Mouse (Mus musculus) intestine, postnatal 0 days (tissue): ENCODE results near the gene Iqcd. TPM values are rescaled to one million over a fixed set of nuclear protein-coding genes. Genes with fewer than 3 reads are reported as not detected.

Experiments used
- ATAC-seq: fragments of 200-750 bp; cut with Nextera tagmentation; 2 replicates; pipeline ENCODE4 v1.8.0; 2017; ENCODE audit warnings: mild to moderate bottlenecking, moderate TSS enrichment, moderate library complexity
- H3K27ac ChIP-seq: fragments of 300-500 bp; sonication (generic); 2 replicates; pipeline ENCODE4 v1.5.1; 2014; ENCODE audit warnings: mild to moderate bottlenecking, low read depth, low read length, moderate library complexity
- H3K27me3 ChIP-seq: fragments of 300-500 bp; sonication (generic); replicated peaks from 2 replicates; pipeline ENCODE4 v1.6.1; 2014; ENCODE audit warnings: low read length, mixed read lengths; ENCODE audit not compliant: control insufficient read depth, insufficient read depth
- H3K36me3 ChIP-seq: fragments of 300-500 bp; sonication (generic); 2 replicates; pipeline ENCODE4 v1.6.1; 2014; ENCODE audit warnings: mild to moderate bottlenecking, moderate library complexity; ENCODE audit not compliant: control insufficient read depth, insufficient read depth
- H3K4me1 ChIP-seq: fragments of 300-500 bp; sonication (generic); replicated peaks from 2 replicates; pipeline ENCODE4 v1.6.1; 2014; ENCODE audit warnings: antibody characterized with exemption, low read length, mixed read lengths; ENCODE audit not compliant: control insufficient read depth, insufficient read depth
- H3K4me2 ChIP-seq: fragments of 300-500 bp; sonication (generic); replicated peaks from 2 replicates; pipeline ENCODE4 v1.6.1; 2014; ENCODE audit warnings: low read depth, mild to moderate bottlenecking, moderate library complexity
- H3K4me3 ChIP-seq: fragments of 300-500 bp; sonication (generic); 2 replicates; pipeline ENCODE4 v1.5.1; 2014; ENCODE audit warnings: low read depth, low read length
- H3K9ac ChIP-seq: fragments of 300-500 bp; sonication (generic); 2 replicates; pipeline ENCODE4 v1.6.1; 2014; ENCODE audit warnings: mild to moderate bottlenecking, low read depth, low read length
- H3K9me3 ChIP-seq: fragments of 300-500 bp; sonication (generic); 2 replicates; pipeline ENCODE4 v1.6.1; 2016; ENCODE audit warnings: mixed run types; ENCODE audit not compliant: control insufficient read depth
- CTCF ChIP-seq: sonication (generic); IDR thresholded peaks from 2 replicates; pipeline ENCODE4 v1.5.1; 2016; ENCODE audit warnings: low read depth, mild to moderate bottlenecking, control low read depth, antibody characterized with exemption, moderate library complexity
- WGBS: fragments of 180-500 bp; shearing (Covaris S2); extraction: QIAGEN DNeasy Blood & Tissue Kit; methylation state at CpG from one replicate; pipeline ENCODE4 v1.1.7; 2014; 5-methylcytosine and 5-hydroxymethylcytosine counted together
- polyA plus RNA-seq: library from polyadenylated mRNA; unstranded; fragments of >200 nt; fragmentation: Nextera tagmentation; extraction: Ambion mirVana; gene quantifications from 2 replicates; pipeline ENCODE4 v1.2.1, GENCODE M21; 2015

Gene Iqcd
- polyA plus RNA-seq, 1 experiment from 2014 or later: 0.47 TPM

- WGBS: 5% methylated on average over 10 of the region's 10 CpGs
- H3K27ac ChIP-seq: no peak overlapping the region
Observed at GRCm38 (mm10) chr5:120605241-120605661, 16.4 kb downstream of the Iqcd start.

DNA sequence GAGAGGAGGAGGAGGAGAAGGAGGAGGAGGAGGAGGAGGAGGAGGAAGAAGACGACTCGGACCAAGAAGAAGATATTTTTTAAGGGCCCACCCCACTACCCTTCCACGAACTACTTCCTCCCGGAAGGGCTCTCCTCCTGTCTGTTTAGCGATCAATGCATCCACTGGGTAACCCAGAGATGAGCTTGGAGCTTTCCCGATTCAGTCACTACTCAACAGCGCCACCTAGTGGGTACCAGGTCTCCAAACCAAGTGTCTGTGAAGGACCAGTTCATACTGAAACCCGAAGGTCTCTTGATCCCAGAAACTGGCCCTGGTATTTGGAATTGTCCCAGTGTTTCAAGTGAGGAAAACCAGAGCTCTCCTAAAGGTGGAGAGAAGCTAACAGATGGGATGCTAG, 16.9 kb downstream of the Iqcd start:
- H3K9ac ChIP-seq: no peak overlapping the region
- peaks cover 9% of the 10 kb centered on the region; the same call in 1 of the 2 replicates for H3K36me3 ChIP-seq
- WGBS: under 1% methylated on average over 8 of the region's 8 CpGs
- no peaks in the 10 kb centered on the region for H3K9me3 ChIP-seq
- ATAC-seq: peak; percentile 60
- no peaks in the 10 kb centered on the region for H3K4me1 ChIP-seq
- H3K27ac ChIP-seq: no peak overlapping the region
- peak; percentile 95 for TF ChIP-seq CTCF
- no peaks in the 10 kb centered on the region for H3K27me3 ChIP-seq
- H3K4me2 ChIP-seq: peak overlapping the region; percentile 62
- peak overlapping the region; percentile 27 for H3K4me3 ChIP-seq

More at GRCm38 (mm10) chr5:120605241-120605661, 16.4 kb downstream of the Iqcd start:
- no peaks in the 10 kb centered on the region for H3K27me3 ChIP-seq
- peaks cover 9% of the 10 kb centered on the region; the same call in 1 of the 2 replicates for H3K36me3 ChIP-seq
- H3K4me1 ChIP-seq: no peaks in the 10 kb centered on the region
- H3K9ac ChIP-seq: peak overlapping the region; percentile 11; the same call in 1 of the 2 replicates
- H3K4me3 ChIP-seq: peak overlapping the region; percentile 27
- ATAC-seq: no peak
- no peaks in the 10 kb centered on the region for H3K9me3 ChIP-seq
- no peak for TF ChIP-seq CTCF
- peak overlapping the region; percentile 62 for H3K4me2 ChIP-seq

GRCm38 (mm10) chr5:120606590-120607200, 17.9 kb downstream of the Iqcd start:
- Histone ChIP-seq H3K4me2 (no peak overlapping the region), H3K9me3 (no peaks in the 10 kb centered on the region), H3K27me3 (no peaks in the 10 kb centered on the region), H3K4me3 (no peak overlapping the region), H3K36me3 (peaks cover 9% of the 10 kb centered on the region; the same call in 1 of the 2 replicates), H3K27ac (no peak overlapping the region), H3K9ac (no peak overlapping the region), H3K4me1 (no peaks in the 10 kb centered on the region)
- no peak for ATAC-seq
- no peak for TF ChIP-seq CTCF
- 75% methylated on average over 25 of the region's 25 CpGs for WGBS

DNA sequence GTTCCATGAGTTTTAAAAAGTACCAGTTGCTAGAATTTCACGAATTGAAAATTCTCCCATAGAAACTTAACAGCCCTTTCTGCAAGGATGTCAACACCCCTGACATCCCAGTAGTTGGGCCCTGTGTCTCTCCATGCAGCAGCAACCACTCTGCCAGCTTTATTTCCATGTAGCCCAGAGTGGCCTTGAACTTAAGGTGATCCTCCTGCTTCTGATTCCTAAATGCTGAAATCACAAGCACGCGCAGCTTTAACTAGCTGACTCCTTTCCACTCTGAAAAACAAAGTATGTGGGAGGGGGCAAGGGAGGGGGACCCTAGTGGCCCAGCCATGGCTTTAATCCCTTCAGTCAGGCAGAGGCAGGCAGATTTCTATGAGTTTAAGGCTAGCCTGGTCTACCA, 18.5 kb downstream of the Iqcd start:
- peaks cover 9% of the 10 kb centered on the region; the same call in 1 of the 2 replicates for H3K36me3 ChIP-seq
- WGBS: 81% methylated on average over 3 of the region's 3 CpGs
- TF ChIP-seq CTCF: no peak

GRCm38 (mm10) chr5:120609246-120609775, 20.5 kb downstream of the Iqcd start:
- no peak for ATAC-seq
- Histone ChIP-seq H3K4me1 (no peaks in the 10 kb centered on the region), H3K27me3 (no peaks in the 10 kb centered on the region), H3K9me3 (no peaks in the 10 kb centered on the region), H3K27ac (no peak overlapping the region), H3K9ac (no peak overlapping the region), H3K4me2 (no peak overlapping the region), H3K36me3 (peaks cover 9% of the 10 kb centered on the region; the same call in 1 of the 2 replicates), H3K4me3 (no peak overlapping the region)
- TF ChIP-seq CTCF: no peak
- 84% methylated on average over 16 of the region's 16 CpGs for WGBS

More for the DNA sequence above, 18.5 kb downstream of the Iqcd start:
- Histone ChIP-seq H3K9me3 (no peaks in the 10 kb centered on the region), H3K4me2 (no peak overlapping the region), H3K9ac (no peak overlapping the region), H3K27ac (no peak overlapping the region), H3K4me1 (no peaks in the 10 kb centered on the region), H3K4me3 (no peak overlapping the region), H3K27me3 (no peaks in the 10 kb centered on the region)
- no peak for ATAC-seq

DNA sequence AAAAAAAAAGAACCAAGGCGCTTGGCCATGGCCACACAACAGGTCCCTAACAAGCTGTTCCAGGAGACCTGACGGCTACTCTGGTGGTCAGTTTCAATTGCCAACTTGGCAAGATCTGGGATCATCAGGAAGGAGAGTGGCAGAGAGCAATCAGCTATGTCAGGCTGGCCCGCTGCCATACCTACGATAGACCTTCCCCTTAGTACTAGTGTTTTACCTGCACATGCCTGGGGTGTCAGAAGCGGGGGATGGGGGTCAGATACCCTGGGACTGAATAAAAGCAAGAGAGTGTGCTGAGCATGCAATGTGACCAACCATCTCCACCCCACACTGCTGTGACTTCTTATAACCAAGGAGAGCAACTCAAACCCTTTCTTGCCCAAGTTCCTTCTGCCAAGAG, 22.1 kb downstream of the Iqcd start:
- H3K4me3 ChIP-seq: no peak overlapping the region; the same call in 1 of the 2 replicates
- H3K36me3 ChIP-seq: peaks cover 9% of the 10 kb centered on the region; the same call in 1 of the 2 replicates
- H3K27ac ChIP-seq: no peak overlapping the region
- H3K4me1 ChIP-seq: no peaks in the 10 kb centered on the region
- ATAC-seq: no peak
- no peaks in the 10 kb centered on the region for H3K9me3 ChIP-seq
- 84% methylated on average over 5 of the region's 5 CpGs for WGBS
- H3K4me2 ChIP-seq: no peak overlapping the region
- TF ChIP-seq CTCF: no peak
- no peaks in the 10 kb centered on the region for H3K27me3 ChIP-seq
- H3K9ac ChIP-seq: no peak overlapping the region
